Mouse (Mus musculus) naive thymus-derived CD4-positive, alpha-beta T cell, adult 5 months (primary cell): ENCODE data around the gene Wdhd1. TPM values are rescaled to one million over a fixed set of nuclear protein-coding genes. Genes with fewer than 3 reads are reported as not detected.

ENCODE experiments used
- polyA plus RNA-seq: library from polyadenylated mRNA; unstranded; fragments of 100-300 nt; shearing (Covaris generic); gene quantifications from one replicate; pipeline ENCODE4 v1.2.1, GENCODE M21; 2017

Gene Wdhd1
- polyA plus RNA-seq = 16.1 TPM

GRCm38 (mm10) chr14:47276637-47277393 lies at the start of gene Wdhd1, which contains the start of gene Socs4:
Gene Wdhd1 (minus strand): TSS chr14:47276857.
Gene Socs4 (plus strand): TSS chr14:47276931.

DNA sequence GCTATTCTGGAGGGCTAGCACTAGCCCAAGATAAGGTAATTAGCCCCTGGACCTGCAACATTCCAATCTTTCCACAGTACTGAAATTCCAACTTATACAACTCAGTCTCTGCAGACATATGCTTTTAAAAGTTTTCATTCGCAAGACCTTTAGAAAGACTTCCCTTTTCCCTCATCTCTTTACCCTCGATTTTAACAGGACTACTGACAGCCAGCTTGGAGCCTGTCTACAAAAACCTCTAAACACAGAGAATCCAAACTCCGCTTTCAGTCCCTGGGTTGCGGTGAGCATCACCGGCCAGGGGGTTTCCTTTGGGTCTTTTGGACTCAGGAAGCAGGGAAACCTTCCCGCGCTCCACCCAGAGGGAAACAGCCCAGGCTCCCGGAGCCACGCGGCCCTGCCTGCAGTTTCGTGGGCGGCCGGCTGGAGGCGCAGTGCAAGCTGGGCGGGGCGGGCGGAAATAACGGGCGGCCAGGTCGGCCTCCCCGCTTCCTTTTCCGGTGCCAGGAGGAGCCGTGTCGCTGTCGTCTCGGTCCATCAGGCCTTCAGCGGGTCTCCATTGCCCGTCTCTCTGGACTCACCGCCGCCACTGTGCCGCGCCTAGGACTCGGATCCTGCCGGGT lies 21.2 kb upstream of the Wdhd1 start, which contains the start of gene Mapk1ip1l:
Mapk1ip1l (plus strand) TSS at position 482 of the 623 bp plus-strand sequence.

Other genes with a start within 250 kb of the Wdhd1 start
- 91.7 TPM for gene Gch1, start 87.4 kb downstream of the Wdhd1 start, polyA plus RNA-seq
- gene Socs4, start 74 bp upstream of the Wdhd1 start, polyA plus RNA-seq = 29.7 TPM
- 80.0 TPM for gene Mapk1ip1l, start 21.4 kb upstream of the Wdhd1 start, polyA plus RNA-seq
- not detected for gene Lgals3, start 90.9 kb upstream of the Wdhd1 start, polyA plus RNA-seq
- gene Dlgap5, start 141.6 kb upstream of the Wdhd1 start, polyA plus RNA-seq = 3.5 TPM
- 74.6 TPM for gene Fbxo34, start 173.6 kb upstream of the Wdhd1 start, polyA plus RNA-seq